Mouse (Mus musculus): ENCODE measurements at regions not wholly inside any gene's neighbourhood (a gene's known extent, or its start where the extent isn't known, plus 50 kb on each side); places are given as distances from the start of the nearest gene placed in this dataset.

DNA sequence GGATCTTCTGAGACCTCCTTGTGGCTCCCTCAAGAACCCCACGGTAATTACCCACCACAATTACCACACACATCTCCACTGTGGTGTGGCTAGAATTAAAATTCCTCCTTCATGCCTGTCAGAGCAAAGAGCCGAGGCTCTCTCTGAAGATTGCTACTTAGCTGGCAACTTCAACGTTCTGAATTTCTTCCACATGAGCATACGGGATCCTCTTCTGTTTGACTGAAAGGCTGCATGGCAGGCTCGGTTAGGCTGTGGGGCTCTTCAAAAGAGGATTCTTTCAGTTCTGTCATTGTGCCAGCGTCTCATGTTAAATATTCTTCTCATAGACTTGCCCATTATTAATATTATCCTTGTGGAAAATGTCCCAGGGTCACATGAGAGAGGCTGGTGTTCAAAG is 334.9 kb upstream of the Mgmt start:
- TF ChIP-seq CTCF (IDR thresholded peaks at IDR 0.05; ENCODE audit: low read depth, low read length) (no peak), POLR2A (IDR thresholded peaks at IDR 0.05; ENCODE audit: extremely low read depth, insufficient read depth, low read length) (no peak)
